Mouse (Mus musculus): Measurements from ENCODE around the gene Dhx15. TPM values are rescaled to one million over a fixed set of nuclear protein-coding genes. Genes with fewer than 3 reads are reported as not detected.

The Dhx15 gene
- polyA plus RNA-seq, 1 experiment from 2014 or later: 87.5 TPM

GRCm38 (mm10) chr5:52110808-52111663 is 79.3 kb downstream of the Dhx15 start:
- Histone ChIP-seq H3K9me3 (ENCODE audit: control insufficient read depth, low read length) (no peaks in the 10 kb centered on the region), H3K27ac (replicated peaks; ENCODE audit: low read depth, low read length) (no peak overlapping the region), H3K4me3 (replicated peaks; ENCODE audit: low read depth, low read length) (no peak overlapping the region), H3K9ac (replicated peaks; ENCODE audit: low read length) (no peak overlapping the region), H3K4me1 (ENCODE audit: control insufficient read depth, insufficient read depth, low read length) (peaks cover 16% of the 10 kb centered on the region), H3K36me3 (ENCODE audit: control insufficient read depth, insufficient read depth, low read length) (no peaks in the 10 kb centered on the region), H3K27me3 (ENCODE audit: control insufficient read depth, insufficient read depth, low read length) (peaks cover 38% of the 10 kb centered on the region), H3K4me2 (ENCODE audit: low read length) (no peak overlapping the region)
- peak; percentile 76 for DNase-seq
- ATAC-seq (ENCODE audit: low FRiP score, low TSS enrichment): no peak
- 53% methylated on average over 10 of the region's 10 CpGs for WGBS

Small RNAs within 50 kb of the gene (microRNA-seq; reads per million reads assigned to microRNA genes)
- gene Mir6417: not detected

Other genes starting within 250 kb of the Dhx15 start
- gene Sod3, start 173.3 kb upstream of the Dhx15 start, polyA plus RNA-seq (2014; fragmentation: Nextera tagmentation; extraction: Ambion mirVana): 0.77 and 1.4 TPM in 2 replicates

Measured in midbrain, embryonic 14.5 days (tissue).